Mouse (Mus musculus) bone marrow macrophage, adult 2 months (primary cell): Measurements from ENCODE around the gene Heatr1.

Source experiments
- CTCF ChIP-seq: IDR thresholded peaks from 2 replicates; pipeline ENCODE4 v1.5.1; 2012; ENCODE audit warnings: low read depth, mild to moderate bottlenecking, low read length, moderate library complexity
- POLR2A ChIP-seq: IDR thresholded peaks from 2 replicates; pipeline ENCODE4 v1.6.1; 2012; ENCODE audit warnings: mild to moderate bottlenecking, low read depth, low read length, borderline replicate concordance

DNA sequence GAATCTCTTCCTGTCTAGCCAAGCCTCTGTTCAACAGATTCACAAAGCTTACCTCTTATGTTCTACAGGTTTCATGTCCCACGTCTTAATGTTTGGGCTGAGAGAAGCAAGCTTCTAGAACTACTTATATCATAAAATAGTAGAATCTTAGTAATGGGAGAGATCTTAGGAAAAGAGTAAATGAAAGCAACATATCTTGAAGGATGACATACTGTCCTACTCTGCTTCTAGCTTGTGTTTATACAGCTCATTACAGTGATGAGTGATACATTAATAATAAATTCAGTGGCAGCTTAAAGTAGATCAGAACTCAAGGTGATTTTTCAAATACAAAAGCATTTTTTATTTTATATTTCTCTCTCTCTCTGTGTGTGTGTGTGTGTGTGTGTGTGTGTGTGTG, 70.0 kb downstream of the Heatr1 start, which contains the start of gene Lgals8:
- TF ChIP-seq CTCF, result no peak
- no peak for TF ChIP-seq POLR2A
